Mouse (Mus musculus): Measurements from ENCODE around the gene Insr.
"Not testable (repeated sequence)": the region's sequence is repeated elsewhere in the genome, so short reads cannot be mapped to it uniquely, and the experiment has no call there.

Gene Insr

DNA sequence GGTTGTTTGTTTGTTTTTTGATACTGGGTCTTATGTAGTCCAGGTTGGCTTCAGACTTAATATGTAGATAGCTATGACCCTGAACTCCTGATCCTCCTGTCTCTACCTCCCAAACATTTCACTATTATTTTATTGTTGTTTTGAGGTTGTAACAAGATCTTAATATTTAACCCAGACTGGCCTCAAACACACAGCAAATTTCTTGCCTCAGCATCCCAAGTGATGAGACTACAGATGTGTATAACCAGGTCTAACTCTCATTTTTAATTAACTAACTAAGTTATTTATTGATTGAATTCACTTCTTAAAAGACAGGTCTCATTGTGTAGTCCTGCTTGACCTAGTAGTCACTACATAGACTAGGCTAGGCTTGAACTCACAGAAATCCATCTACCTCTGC, 88.4 kb downstream of the Insr start:
- DNase-seq (ENCODE audit: low spot score in 2 of 2), result no peak

DNA sequence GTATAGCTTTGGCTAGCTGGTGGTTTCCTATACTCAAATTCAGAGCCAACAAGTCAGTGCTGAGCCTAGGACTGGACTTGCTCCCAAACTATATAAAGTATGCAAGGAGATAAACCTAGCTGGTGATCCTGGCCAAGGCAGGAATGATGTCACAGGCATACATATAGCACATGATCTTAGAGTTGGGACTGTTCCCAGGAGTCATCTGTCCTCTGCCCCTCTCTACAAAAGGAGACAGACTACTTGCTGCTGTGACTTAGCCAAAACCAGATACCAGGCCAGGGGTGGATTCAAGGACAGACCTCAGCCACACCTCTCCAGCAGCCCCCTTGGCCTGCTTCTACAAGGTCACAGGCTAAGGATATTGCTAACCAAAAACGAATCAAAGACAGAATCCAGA, 92.0 kb downstream of the Insr start:
- no peak for DNase-seq (ENCODE audit: low spot score in 2 of 2)

DNA sequence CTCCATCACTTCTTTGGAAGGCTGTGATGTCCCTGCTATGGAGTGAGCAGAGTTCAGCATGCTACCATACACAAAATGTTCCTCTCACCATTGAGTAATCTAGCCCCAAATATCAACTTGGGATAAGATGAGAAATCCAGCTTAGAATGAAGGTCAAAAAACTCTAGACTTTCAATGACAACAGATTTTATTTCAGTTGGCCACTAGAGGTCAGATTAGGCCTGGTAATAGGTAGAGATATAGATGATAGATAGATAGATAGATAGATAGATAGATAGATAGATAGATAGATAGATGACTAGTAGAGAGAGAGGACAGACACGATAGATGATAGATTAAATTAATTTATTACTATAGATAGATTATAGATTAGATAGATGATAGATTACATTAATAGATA, 99.5 kb downstream of the Insr start:
- no peak for DNase-seq (ENCODE audit: low spot score in 2 of 2)

DNA sequence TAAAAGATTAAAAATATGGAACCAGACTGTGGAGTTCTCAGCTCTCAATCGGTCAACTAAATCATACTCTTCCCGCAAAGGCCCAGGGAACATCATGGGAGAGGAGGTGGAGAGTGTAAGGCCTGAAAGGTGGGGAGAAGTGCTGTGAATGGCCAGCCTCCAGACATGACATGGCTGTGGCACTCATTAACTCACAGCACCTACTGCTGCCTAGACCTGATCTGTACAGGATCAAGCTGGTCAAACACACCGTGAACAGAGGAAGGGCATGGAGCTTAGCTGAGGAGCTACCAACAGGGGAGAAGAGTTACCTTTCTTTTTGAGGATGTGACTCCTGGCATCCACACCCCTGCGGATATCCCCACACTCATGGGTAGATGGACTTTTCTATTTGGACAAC, 102.0 kb downstream of the Insr start:
- no peak for DNase-seq (ENCODE audit: low spot score in 2 of 2)

DNA sequence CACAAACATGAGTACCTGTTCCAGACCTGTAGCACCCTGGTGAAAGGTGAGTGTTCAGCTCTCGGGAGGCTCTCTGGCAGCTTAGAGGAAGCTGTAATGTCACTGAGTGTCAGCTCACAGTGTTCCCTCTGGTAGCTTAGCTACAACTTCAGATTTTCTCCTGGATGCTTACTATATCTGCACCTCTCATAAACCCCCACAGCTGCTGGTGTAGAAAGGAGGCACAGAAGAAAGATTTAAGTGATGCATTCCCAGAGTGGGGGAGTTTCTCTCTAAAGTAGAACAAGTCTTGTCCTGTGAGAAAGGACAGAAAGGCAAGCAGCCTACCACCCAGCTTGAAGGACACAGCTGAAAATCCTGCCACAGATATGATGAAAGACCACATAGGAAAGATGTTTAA, 107.2 kb downstream of the Insr start:
- no peak for DNase-seq (ENCODE audit: low spot score in 2 of 2)

DNA sequence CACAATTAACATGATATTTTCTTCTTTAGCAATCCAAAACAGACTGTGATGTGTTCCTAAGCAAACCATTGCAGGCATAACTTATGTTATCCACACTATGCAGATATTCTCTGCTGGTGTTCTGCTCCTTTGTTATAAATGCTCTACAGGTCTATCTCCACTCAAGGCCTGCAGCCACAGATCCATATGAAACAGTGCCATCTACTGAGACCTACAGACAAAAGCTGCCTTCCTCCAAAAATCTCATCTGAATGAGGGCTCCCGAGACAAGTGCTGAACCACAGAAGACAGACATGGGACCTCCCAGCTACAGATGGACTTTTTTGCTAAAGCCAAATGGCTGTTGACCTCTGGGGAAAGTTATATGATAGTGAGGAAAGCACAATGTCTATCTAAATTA, 132.9 kb downstream of the Insr start:
- DNase-seq (ENCODE audit: low spot score in 2 of 2), result no peak

DNA sequence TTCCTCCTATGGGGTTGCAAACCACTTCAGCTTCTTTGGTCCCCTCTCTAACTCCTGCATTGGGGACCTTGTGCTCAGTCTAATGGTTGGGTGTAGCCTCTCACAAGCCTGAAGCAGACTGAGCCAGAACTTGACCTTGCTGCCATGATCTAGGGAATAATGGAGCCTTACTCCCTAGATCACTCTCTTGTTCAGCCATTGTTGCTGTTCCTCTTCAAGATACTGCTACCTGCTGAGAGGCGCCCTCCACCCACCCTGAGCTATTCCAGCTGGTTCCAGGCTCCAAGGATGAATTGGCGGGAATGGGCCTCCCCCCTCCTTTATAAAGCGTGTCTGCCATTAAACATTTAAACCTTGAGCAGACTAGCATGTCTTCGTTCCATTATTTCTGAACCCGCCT, 179.0 kb downstream of the Insr start:
- DNase-seq (ENCODE audit: low spot score in 2 of 2), result not testable (repeated sequence)
